Mouse (Mus musculus) neural tube, embryonic 13.5 days (tissue): ENCODE data around the gene Slc25a20. TPM values are rescaled to one million over a fixed set of nuclear protein-coding genes. Genes with fewer than 3 reads are reported as not detected.
A peak's percentile ranks its signal among the peaks of the same experiment; 100 is the strongest.

ENCODE experiments used
- ATAC-seq: fragments of 200-750 bp; cut with Nextera tagmentation; 2 replicates; pipeline ENCODE4 v1.8.0; 2017; ENCODE audit warnings: low read depth, mild to moderate bottlenecking, moderate TSS enrichment, moderate library complexity
- H3K27ac ChIP-seq: fragments of 300-500 bp; sonication (generic); replicated peaks from 2 replicates; pipeline ENCODE4 v1.5.1; 2015; ENCODE audit warnings: moderate library complexity, mild to moderate bottlenecking, inconsistent platforms
- H3K27me3 ChIP-seq: fragments of 300-500 bp; sonication (generic); 2 replicates; pipeline ENCODE4 v1.6.1; 2015; ENCODE audit warnings: mild to moderate bottlenecking, inconsistent platforms
- H3K36me3 ChIP-seq: fragments of 300-500 bp; sonication (generic); 2 replicates; pipeline ENCODE4 v1.6.1; 2015; ENCODE audit warnings: mild to moderate bottlenecking, inconsistent platforms
- H3K4me1 ChIP-seq: fragments of 300-500 bp; sonication (generic); replicated peaks from 2 replicates; pipeline ENCODE4 v1.6.1; 2015; ENCODE audit warnings: inconsistent platforms
- H3K4me2 ChIP-seq: fragments of 300-500 bp; sonication (generic); 2 replicates; pipeline ENCODE4 v1.6.1; 2015; ENCODE audit warnings: inconsistent platforms, mild to moderate bottlenecking, moderate library complexity
- H3K4me3 ChIP-seq: fragments of 300-500 bp; sonication (generic); 2 replicates; pipeline ENCODE4 v1.5.1; 2015; ENCODE audit warnings: mild to moderate bottlenecking, inconsistent platforms
- H3K9ac ChIP-seq: fragments of 300-500 bp; sonication (generic); 2 replicates; pipeline ENCODE4 v1.6.1; 2015; ENCODE audit warnings: moderate library complexity, mild to moderate bottlenecking, inconsistent platforms
- H3K9me3 ChIP-seq: fragments of 300-500 bp; sonication (generic); 2 replicates; pipeline ENCODE4 v1.6.1; 2016; ENCODE audit warnings: inconsistent platforms
- WGBS: fragments of 180-500 bp; shearing (Covaris S2); methylation state at CpG from one replicate; pipeline ENCODE4 v1.1.7; 2015; 5-methylcytosine and 5-hydroxymethylcytosine counted together
- polyA plus RNA-seq: library from polyadenylated mRNA; unstranded; fragments of >200 nt; fragmentation: Nextera tagmentation; extraction: Ambion mirVana; gene quantifications from 2 replicates; pipeline ENCODE4 v1.2.1, GENCODE M21; 2015

The Slc25a20 gene
- polyA plus RNA-seq = 46.2 and 46.5 TPM in 2 replicates

GRCm38 (mm10) chr9:108661677-108662612 is at the start of gene Slc25a20:
TSS of gene Slc25a20 (plus strand) at chr9:108662088.
- Histone ChIP-seq H3K27me3 (no peaks in the 10 kb centered on the region), H3K36me3 (no peaks in the 10 kb centered on the region), H3K27ac (no peak within 1 kb of the TSS), H3K4me1 (peaks cover 13% of the 10 kb centered on the region), H3K4me3 (peak within 1 kb of the TSS; percentile 67), H3K4me2 (peak within 1 kb of the TSS; percentile 70), H3K9me3 (no peaks in the 10 kb centered on the region), H3K9ac (peak within 1 kb of the TSS; percentile 74)
- peak; percentile 93 for ATAC-seq
- 2% methylated on average over 36 of the region's 37 CpGs for WGBS

DNA sequence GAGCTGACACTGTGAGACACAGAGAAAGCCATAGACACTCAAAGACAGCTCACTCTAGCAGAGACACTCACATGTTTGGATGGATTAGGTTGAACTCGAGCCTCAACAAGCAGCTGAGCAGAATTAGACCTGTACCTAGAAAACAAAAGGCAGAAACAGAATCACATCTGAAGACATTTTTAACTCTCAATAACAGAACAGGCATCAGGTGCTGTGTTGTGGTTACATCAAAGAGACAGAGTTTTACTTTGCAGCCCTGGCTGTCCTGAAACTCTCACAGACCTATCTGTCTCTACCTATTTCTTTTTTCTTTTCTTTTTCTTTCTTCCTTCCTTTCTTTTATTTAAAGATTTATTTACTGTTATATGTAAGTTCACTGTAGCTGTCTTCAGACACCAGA is 44.6 kb upstream of the Slc25a20 start:
- no peaks in the 10 kb centered on the region for H3K9me3 ChIP-seq
- H3K4me3 ChIP-seq = no peak overlapping the region
- H3K9ac ChIP-seq = no peak overlapping the region
- H3K27ac ChIP-seq = no peak overlapping the region
- H3K4me2 ChIP-seq = no peak overlapping the region
- 97% methylated on average over 1 of the region's 1 CpGs for WGBS
- H3K4me1 ChIP-seq = no peaks in the 10 kb centered on the region
- ATAC-seq = no peak
- peaks cover 64% of the 10 kb centered on the region for H3K36me3 ChIP-seq
- H3K27me3 ChIP-seq = no peaks in the 10 kb centered on the region

- Histone ChIP-seq H3K9me3 (no peaks in the 10 kb centered on the region), H3K27ac (no peak overlapping the region), H3K27me3 (no peaks in the 10 kb centered on the region), H3K4me1 (no peaks in the 10 kb centered on the region), H3K4me2 (no peak overlapping the region), H3K4me3 (no peak overlapping the region), H3K9ac (no peak overlapping the region), H3K36me3 (peaks cover 15% of the 10 kb centered on the region)
- WGBS = 83% methylated on average over 2 of the region's 2 CpGs
- no peak for ATAC-seq
Observed at GRCm38 (mm10) chr9:108626498-108626897, 35.4 kb upstream of the Slc25a20 start.

GRCm38 (mm10) chr9:108628141-108628540 is 33.7 kb upstream of the Slc25a20 start:
- Histone ChIP-seq H3K27me3 (no peaks in the 10 kb centered on the region), H3K4me1 (no peaks in the 10 kb centered on the region), H3K36me3 (peaks cover 15% of the 10 kb centered on the region), H3K9me3 (no peaks in the 10 kb centered on the region), H3K4me2 (no peak overlapping the region), H3K27ac (no peak overlapping the region), H3K9ac (no peak overlapping the region), H3K4me3 (no peak overlapping the region)
- WGBS = 89% methylated on average over 4 of the region's 4 CpGs
- ATAC-seq = no peak

DNA sequence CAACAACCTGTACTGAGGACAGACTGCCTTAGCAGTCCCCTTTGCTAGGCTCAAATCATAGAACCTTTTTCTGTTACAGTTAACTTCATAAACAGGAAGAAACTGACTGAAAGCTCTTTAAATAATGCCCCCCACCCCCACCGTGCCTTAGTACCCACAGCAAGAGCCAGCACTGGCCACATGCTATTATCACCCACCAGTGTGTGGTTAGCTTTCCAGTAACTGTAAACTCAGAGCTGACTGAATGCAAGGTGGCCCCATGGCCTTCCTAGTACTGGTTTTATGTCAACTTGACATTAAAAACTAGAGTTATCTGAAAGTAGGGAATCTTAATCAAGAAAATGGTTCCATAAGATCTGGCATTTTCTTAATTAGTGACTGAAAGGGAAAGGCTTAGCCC is 31.2 kb upstream of the Slc25a20 start:
- no peak overlapping the region for H3K4me3 ChIP-seq
- peaks cover 10% of the 10 kb centered on the region for H3K36me3 ChIP-seq
- no peaks in the 10 kb centered on the region for H3K9me3 ChIP-seq
- WGBS = 91% methylated on average over 1 of the region's 1 CpGs
- no peak overlapping the region for H3K27ac ChIP-seq
- H3K4me2 ChIP-seq = no peak overlapping the region
- H3K4me1 ChIP-seq = no peaks in the 10 kb centered on the region
- no peak for ATAC-seq
- H3K27me3 ChIP-seq = no peaks in the 10 kb centered on the region
- H3K9ac ChIP-seq = no peak overlapping the region

DNA sequence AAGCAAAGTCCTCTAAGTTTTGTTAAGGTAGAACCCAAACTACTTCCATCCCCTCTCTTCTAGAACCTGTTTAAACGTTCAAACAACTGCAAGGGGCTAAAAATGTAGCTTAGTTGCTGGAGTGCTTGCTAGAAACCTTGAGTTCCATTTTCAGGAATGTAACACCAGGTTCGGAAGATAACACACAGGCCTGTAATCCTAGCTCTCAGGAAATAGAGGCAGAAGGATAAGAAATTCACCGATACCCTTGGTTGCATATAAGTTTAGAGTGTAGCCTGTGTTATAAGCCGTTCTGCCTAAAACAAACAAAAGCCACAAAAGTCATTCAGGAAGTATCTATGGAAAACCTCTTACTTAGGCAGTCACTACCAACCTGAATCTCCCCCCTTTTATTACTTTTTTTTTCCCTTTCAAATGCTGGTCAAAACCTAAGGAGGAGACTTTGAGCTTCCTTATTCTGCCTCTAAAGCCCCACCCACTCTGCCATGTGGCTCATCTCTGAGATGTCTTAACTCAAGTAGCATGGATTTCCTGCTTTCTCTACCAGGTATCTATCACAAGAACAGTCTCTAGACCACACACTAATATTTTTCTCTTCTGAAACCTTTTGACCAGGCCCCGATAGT is 30.1 kb upstream of the Slc25a20 start:
- no peaks in the 10 kb centered on the region for H3K9me3 ChIP-seq
- ATAC-seq = no peak
- WGBS = 92% methylated on average over 5 of the region's 5 CpGs
- peaks cover 5% of the 10 kb centered on the region; the same call in 1 of the 2 replicates for H3K36me3 ChIP-seq
- no peak overlapping the region for H3K4me3 ChIP-seq
- H3K27me3 ChIP-seq = no peaks in the 10 kb centered on the region
- no peak overlapping the region for H3K9ac ChIP-seq
- no peak overlapping the region for H3K4me2 ChIP-seq
- no peaks in the 10 kb centered on the region for H3K4me1 ChIP-seq
- no peak overlapping the region for H3K27ac ChIP-seq

DNA sequence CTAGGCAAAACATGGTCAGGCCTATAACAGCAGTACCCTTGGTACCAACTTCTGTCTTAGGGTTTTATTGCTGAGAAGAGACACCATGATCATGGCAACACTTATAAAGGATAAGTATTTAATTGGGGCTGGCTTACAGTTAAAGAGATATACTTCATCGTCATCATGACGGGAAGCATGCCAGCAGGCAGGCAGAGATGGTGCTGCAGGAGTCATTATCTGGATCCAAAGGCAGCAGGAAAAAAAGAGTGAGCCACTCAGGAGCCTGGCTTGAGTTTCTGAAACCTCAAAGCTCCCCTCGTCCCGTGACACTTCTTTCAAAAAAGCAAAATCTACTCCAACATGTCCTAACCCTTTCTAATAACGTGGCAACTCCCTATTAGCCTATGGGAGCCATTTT is 29.5 kb upstream of the Slc25a20 start:
- H3K4me2 ChIP-seq = no peak overlapping the region
- no peaks in the 10 kb centered on the region for H3K9me3 ChIP-seq
- H3K4me3 ChIP-seq = no peak overlapping the region
- WGBS = 88% methylated on average over 5 of the region's 5 CpGs
- H3K9ac ChIP-seq = no peak overlapping the region
- H3K27me3 ChIP-seq = no peaks in the 10 kb centered on the region
- no peak for ATAC-seq
- H3K36me3 ChIP-seq = peaks cover 5% of the 10 kb centered on the region; the same call in 1 of the 2 replicates
- no peaks in the 10 kb centered on the region for H3K4me1 ChIP-seq
- no peak overlapping the region for H3K27ac ChIP-seq

DNA sequence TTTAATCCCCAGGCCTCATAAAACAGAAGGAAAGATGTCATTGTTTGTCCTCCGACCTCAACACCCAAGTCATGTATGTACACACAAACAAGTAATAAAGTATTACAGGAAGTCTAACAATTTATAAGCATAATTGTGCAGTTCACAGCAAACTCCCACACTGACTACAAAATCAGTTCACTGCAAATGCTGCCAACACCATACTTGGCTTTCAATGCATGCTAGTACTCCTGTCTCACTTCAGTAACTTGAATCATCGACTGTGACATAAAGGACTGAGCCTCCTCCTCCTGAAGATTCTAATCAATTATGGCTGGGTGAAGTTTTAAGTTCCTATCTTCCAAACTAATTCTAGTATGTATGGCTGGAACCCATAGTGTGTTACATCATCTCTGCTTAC is 28.0 kb upstream of the Slc25a20 start:
- Histone ChIP-seq H3K27me3 (no peaks in the 10 kb centered on the region), H3K4me1 (no peaks in the 10 kb centered on the region), H3K4me3 (no peak overlapping the region), H3K9ac (no peak overlapping the region), H3K36me3 (0 out of 2 replicates have a peak, but pooled peaks cover 5% of the 10 kb centered on the region), H3K27ac (no peak overlapping the region), H3K9me3 (no peaks in the 10 kb centered on the region), H3K4me2 (no peak overlapping the region)
- ATAC-seq = no peak
- WGBS = 91% methylated on average over 2 of the region's 2 CpGs

DNA sequence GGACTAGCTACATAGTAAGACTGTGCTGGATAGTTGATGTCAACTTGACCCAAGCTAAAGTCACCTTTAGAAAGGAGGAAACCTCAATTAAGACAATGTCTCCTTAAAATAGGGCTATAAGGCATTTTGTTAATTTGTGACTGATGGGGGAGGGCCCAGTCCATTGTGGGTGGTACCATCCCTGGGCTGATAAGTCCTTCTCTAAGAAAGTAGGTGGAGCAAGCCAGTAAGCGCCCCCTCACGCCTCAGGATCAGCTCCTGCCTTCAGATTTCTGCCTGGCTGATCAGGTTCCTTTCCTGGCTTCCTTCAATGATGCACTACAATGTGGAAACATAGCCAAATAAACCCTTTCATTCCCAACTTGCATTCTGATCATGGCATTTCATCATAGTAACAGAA is 26.5 kb upstream of the Slc25a20 start:
- no peaks in the 10 kb centered on the region for H3K27me3 ChIP-seq
- H3K4me3 ChIP-seq = no peak overlapping the region
- peaks cover 11% of the 10 kb centered on the region for H3K36me3 ChIP-seq
- H3K4me1 ChIP-seq = no peaks in the 10 kb centered on the region
- no peaks in the 10 kb centered on the region for H3K9me3 ChIP-seq
- WGBS = 79% methylated on average over 2 of the region's 2 CpGs
- H3K9ac ChIP-seq = no peak overlapping the region
- ATAC-seq = no peak
- no peak overlapping the region for H3K4me2 ChIP-seq
- no peak overlapping the region for H3K27ac ChIP-seq

- ATAC-seq = no peak
- H3K4me1 ChIP-seq = no peaks in the 10 kb centered on the region
- H3K9me3 ChIP-seq = no peaks in the 10 kb centered on the region
- 84% methylated on average over 2 of the region's 2 CpGs for WGBS
- H3K27ac ChIP-seq = no peak overlapping the region
- H3K4me3 ChIP-seq = no peak overlapping the region
- no peaks in the 10 kb centered on the region for H3K27me3 ChIP-seq
- H3K36me3 ChIP-seq = peaks cover 36% of the 10 kb centered on the region
- no peak overlapping the region for H3K9ac ChIP-seq
- no peak overlapping the region for H3K4me2 ChIP-seq
Observed at GRCm38 (mm10) chr9:108639825-108640224, 22.1 kb upstream of the Slc25a20 start.

DNA sequence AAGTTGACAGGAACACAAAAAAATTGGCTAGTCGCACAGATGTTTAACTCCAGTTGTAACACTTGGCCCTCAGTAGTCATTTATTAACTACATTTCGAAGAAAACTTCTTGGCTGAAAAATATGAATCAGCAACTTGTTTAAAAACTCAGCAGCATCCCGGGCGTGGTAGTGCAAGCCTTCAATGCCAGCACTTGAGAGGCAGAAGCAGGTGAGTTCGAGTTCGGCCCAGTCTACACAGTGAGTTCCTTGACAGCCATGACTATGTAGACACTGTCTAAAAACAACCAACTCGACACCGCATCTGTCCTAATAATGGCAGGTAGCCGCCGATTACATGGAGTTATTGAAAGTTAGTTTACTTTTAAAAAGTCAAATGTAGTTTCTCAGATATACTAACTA is 13.7 kb upstream of the Slc25a20 start:
- no peaks in the 10 kb centered on the region for H3K9me3 ChIP-seq
- peak overlapping the region; percentile 92 for H3K9ac ChIP-seq
- ATAC-seq = no peak
- peak overlapping the region; percentile 100 for H3K4me3 ChIP-seq
- peak overlapping the region; percentile 92 for H3K4me2 ChIP-seq
- 44% methylated on average over 10 of the region's 10 CpGs for WGBS
- peaks cover 26% of the 10 kb centered on the region for H3K4me1 ChIP-seq
- H3K36me3 ChIP-seq = 0 out of 2 replicates have a peak, but pooled peaks cover 4% of the 10 kb centered on the region
- H3K27ac ChIP-seq = no peak overlapping the region
- no peaks in the 10 kb centered on the region for H3K27me3 ChIP-seq
